Mouse (Mus musculus) myocyte (in vitro differentiated cells): ENCODE measurements around the gene Tekt1. TPM values are rescaled to one million over a fixed set of nuclear protein-coding genes. Genes with fewer than 3 reads are reported as not detected.
A peak's percentile ranks its signal among the peaks of the same experiment; 100 is the strongest.

Source experiments
- H3K27me3 ChIP-seq: one replicate; pipeline ENCODE4 v1.6.1; 2011; ENCODE audit not compliant: control insufficient read depth, insufficient read depth, insufficient read length
- H3K36me3 ChIP-seq: one replicate; pipeline ENCODE4 v1.6.1; 2011; ENCODE audit not compliant: control insufficient read depth, insufficient read depth
- H3K4me2 ChIP-seq: one replicate; pipeline ENCODE4 v1.6.1; 2011; ENCODE audit warnings: low read depth, control low read depth
- H3K4me3 ChIP-seq: one replicate; pipeline ENCODE4 v1.5.1; 2011; ENCODE audit warnings: mild to moderate bottlenecking, control low read depth, moderate library complexity
- H3K79me2 ChIP-seq: one replicate; pipeline ENCODE4 v1.6.1; 2011; ENCODE audit not compliant: control insufficient read depth, insufficient read depth
- H3ac ChIP-seq: one replicate; pipeline ENCODE4 v1.6.1; 2011; ENCODE audit not compliant: control insufficient read depth, insufficient read length
- CEBPB ChIP-seq: IDR thresholded peaks from 2 replicates; pipeline ENCODE4 v1.6.1; 2011; ENCODE audit warnings: mild to moderate bottlenecking, moderate library complexity; ENCODE audit not compliant: poor library complexity, insufficient read depth, severe bottlenecking
- E2F4 ChIP-seq: IDR thresholded peaks from one replicate; pipeline ENCODE4 v1.6.1; 2011; ENCODE audit warnings: mild to moderate bottlenecking, control low read depth, moderate library complexity; ENCODE audit not compliant: insufficient read depth
- MAX ChIP-seq: IDR thresholded peaks from one replicate; pipeline ENCODE4 v1.6.1; 2011; ENCODE audit warnings: low read depth, mild to moderate bottlenecking, control low read depth
- MYOD1 ChIP-seq, 3 experiments: IDR thresholded peaks; one replicate each; pipeline ENCODE4 v1.6.1; 2011; ENCODE audit warnings: control low read depth in 2 of 3, low read depth in 2 of 3, mild to moderate bottlenecking in 2 of 3, moderate library complexity in 1 of 3; ENCODE audit not compliant: insufficient read length in 2 of 3, control insufficient read depth in 1 of 3
- MYOG ChIP-seq, 3 experiments: IDR thresholded peaks; one replicate each; pipeline ENCODE4 v1.6.1; 2011; ENCODE audit warnings: control low read depth in 2 of 3, low read depth in 2 of 3, mild to moderate bottlenecking in 2 of 3; ENCODE audit not compliant: insufficient read length in 2 of 3, control insufficient read depth in 1 of 3, insufficient read depth in 1 of 3
- POLR2A ChIP-seq: IDR thresholded peaks from one replicate; pipeline ENCODE4 v1.6.1; 2011; ENCODE audit warnings: low read depth, mild to moderate bottlenecking, control low read depth, moderate library complexity; ENCODE audit not compliant: insufficient read length
- POLR2AphosphoS2 ChIP-seq: IDR thresholded peaks from one replicate; pipeline ENCODE4 v1.6.1; 2011; ENCODE audit warnings: low read depth, control low read depth; ENCODE audit not compliant: insufficient read length
- REST ChIP-seq: IDR thresholded peaks from one replicate; pipeline ENCODE4 v1.6.1; 2011; ENCODE audit warnings: mild to moderate bottlenecking, control low read depth, moderate library complexity; ENCODE audit not compliant: insufficient read depth, insufficient read length
- SRF ChIP-seq: IDR thresholded peaks from one replicate; pipeline ENCODE4 v1.6.1; 2011; ENCODE audit warnings: low read depth; ENCODE audit not compliant: control insufficient read depth, insufficient read length
- TCF12 ChIP-seq: IDR thresholded peaks from one replicate; pipeline ENCODE4 v1.6.1; 2011; ENCODE audit warnings: mild to moderate bottlenecking, control low read depth; ENCODE audit not compliant: poor library complexity, insufficient read depth, severe bottlenecking
- TCF3 ChIP-seq: IDR thresholded peaks from one replicate; pipeline ENCODE4 v1.6.1; 2011; ENCODE audit warnings: low read depth, control low read depth; ENCODE audit not compliant: insufficient read length
- USF1 ChIP-seq: IDR thresholded peaks from one replicate; pipeline ENCODE4 v1.6.1; 2011; ENCODE audit warnings: low read depth, mild to moderate bottlenecking, control low read depth, moderate library complexity
- polyA plus RNA-seq: library from polyadenylated mRNA; unstranded; fragments of >200 nt; fragmentation: generic; extraction: Trizol; gene quantifications from one replicate; pipeline ENCODE4 v1.2.1, GENCODE M21; 2012; ENCODE audit warnings: missing spikeins

Tekt1 gene
- polyA plus RNA-seq, 1 experiment, result not detected

- no peaks in the 10 kb centered on the region for H3K79me2 ChIP-seq
- H3ac ChIP-seq, result no peak overlapping the region
- H3K4me2 ChIP-seq, result no peak overlapping the region
- H3K4me3 ChIP-seq, result no peak overlapping the region
- peaks cover 42% of the 10 kb centered on the region for H3K27me3 ChIP-seq
- H3K36me3 ChIP-seq, result no peaks in the 10 kb centered on the region
- TF ChIP-seq MAX (no peak), TCF12 (no peak), TCF3 (no peak)
Observed at GRCm38 (mm10) chr11:72366126-72366525, 3.9 kb upstream of the Tekt1 start.

- Histone ChIP-seq H3ac (no peak overlapping the region), H3K4me2 (no peak overlapping the region), H3K79me2 (no peaks in the 10 kb centered on the region), H3K4me3 (no peak overlapping the region), H3K27me3 (peaks cover 40% of the 10 kb centered on the region), H3K36me3 (no peaks in the 10 kb centered on the region)
- TF ChIP-seq POLR2AphosphoS2 (no peak), USF1 (no peak), TCF12 (no peak), MAX (no peak), REST (no peak), SRF (no peak), MYOD1 (IDR thresholded peaks at IDR 0.05; ENCODE audit: control insufficient read depth in 1 of 3, insufficient read length in 2 of 3, low read depth in 2 of 3) (no peak), E2F4 (no peak), MYOG (IDR thresholded peaks at IDR 0.05; ENCODE audit: control insufficient read depth in 1 of 3, insufficient read depth in 1 of 3, insufficient read length in 2 of 3, low read depth in 2 of 3) (no peak), POLR2A (no peak)
Observed at GRCm38 (mm10) chr11:72364526-72364925, 2.3 kb upstream of the Tekt1 start.

- H3K4me2 ChIP-seq, result no peak overlapping the region
- no peaks in the 10 kb centered on the region for H3K79me2 ChIP-seq
- no peak overlapping the region for H3K4me3 ChIP-seq
- no peaks in the 10 kb centered on the region for H3K36me3 ChIP-seq
- no peak overlapping the region for H3ac ChIP-seq
- TF ChIP-seq SRF, result no peak
- TF ChIP-seq MYOG (IDR thresholded peaks at IDR 0.05; ENCODE audit: control insufficient read depth in 1 of 3, insufficient read depth in 1 of 3, insufficient read length in 2 of 3, low read depth in 2 of 3), result no peak
- H3K27me3 ChIP-seq, result peaks cover 32% of the 10 kb centered on the region
Observed at GRCm38 (mm10) chr11:72363523-72364240, 1.4 kb upstream of the Tekt1 start.

GRCm38 (mm10) chr11:72361385-72362346 is 576 bp downstream of the Tekt1 start:
- no peak for TF ChIP-seq TCF12
- TF ChIP-seq MAX, result no peak
- TF ChIP-seq E2F4, result no peak
- no peak for TF ChIP-seq CEBPB
- TF ChIP-seq MYOD1 (IDR thresholded peaks at IDR 0.05; ENCODE audit: control insufficient read depth in 1 of 3, insufficient read length in 2 of 3, low read depth in 2 of 3), result no peak
- TF ChIP-seq SRF, result no peak
- no peak for TF ChIP-seq TCF3
- TF ChIP-seq REST, result no peak
- TF ChIP-seq POLR2AphosphoS2, result no peak
- TF ChIP-seq USF1, result no peak
- TF ChIP-seq MYOG (IDR thresholded peaks at IDR 0.05; ENCODE audit: control insufficient read depth in 1 of 3, insufficient read depth in 1 of 3, insufficient read length in 2 of 3, low read depth in 2 of 3), result no peak
- no peak for TF ChIP-seq POLR2A
- H3K4me3 ChIP-seq, result no peak overlapping the region
- H3ac ChIP-seq, result no peak overlapping the region
- peaks cover 19% of the 10 kb centered on the region for H3K27me3 ChIP-seq
- no peaks in the 10 kb centered on the region for H3K79me2 ChIP-seq
- H3K4me2 ChIP-seq, result no peak overlapping the region
- H3K36me3 ChIP-seq, result no peaks in the 10 kb centered on the region

- TF ChIP-seq MYOD1 (IDR thresholded peaks at IDR 0.05; ENCODE audit: control insufficient read depth in 1 of 3, insufficient read length in 2 of 3, low read depth in 2 of 3) (no peak), SRF (peak; percentile 37)
- no peaks in the 10 kb centered on the region for H3K36me3 ChIP-seq
- no peaks in the 10 kb centered on the region for H3K79me2 ChIP-seq
- H3K4me3 ChIP-seq, result no peak overlapping the region
- peaks cover 9% of the 10 kb centered on the region for H3K27me3 ChIP-seq
- H3ac ChIP-seq, result no peak overlapping the region
- no peak overlapping the region for H3K4me2 ChIP-seq
Observed at GRCm38 (mm10) chr11:72354971-72355728, 7.1 kb downstream of the Tekt1 start.
